ENCODE assay signal across 8 mouse cellular contexts in genomic region chr11:83998993-83999392, GRCm38 (mm10).
"Had no signal": no experiment of that assay in that cellular context is flagged by ENCODE, and none has a peak within 500 bp of the region (broad histone marks: within the 10 kb centered on the region; RNA-seq: fewer than 3 reads in every experiment).

No protein-coding gene starts in this region.

- DNase-seq: kidney, postnatal 14 days; left cerebral cortex, postnatal 4 days; lung, adult 18-20 months; thymus, postnatal 4 days had no signal

- H3K4me2 ChIP-seq: kidney, embryonic 15.5 days; limb, embryonic 13.5 days had no signal

- H3K9me3 ChIP-seq: kidney, embryonic 15.5 days; limb, embryonic 13.5 days had no signal

- H3K4me3 ChIP-seq: kidney, embryonic 15.5 days; limb, embryonic 13.5 days had no signal

- H3K27me3 ChIP-seq: kidney, embryonic 15.5 days; limb, embryonic 13.5 days had no signal

- H3K4me1 ChIP-seq: kidney, embryonic 15.5 days; limb, embryonic 13.5 days had no signal

- H3K9ac ChIP-seq: kidney, embryonic 15.5 days; limb, embryonic 13.5 days; liver, embryonic 14.5 days had no signal

- H3K27ac ChIP-seq: kidney, embryonic 15.5 days; limb, embryonic 13.5 days; liver, embryonic 14.5 days; stomach, postnatal 0 days had no signal
